25 mouse cellular contexts compared by ENCODE assay signal in genomic region chr8:122945775-122946174, GRCm38 (mm10).
"Had no signal": no experiment of that assay in that cellular context is flagged by ENCODE, and none has a peak within 500 bp of the region (broad histone marks: within the 10 kb centered on the region; RNA-seq: fewer than 3 reads in every experiment).

No protein-coding gene starts in this region.

- DNase-seq: gastrocnemius, adult 2 months; gastrocnemius, postnatal 10 days; gastrocnemius, postnatal 25 days; heart, adult 18-20 months; heart, postnatal 10 days; heart, postnatal 4 days; kidney, adult 11 months; kidney, adult 2 months; kidney, adult 9 months; kidney, postnatal 14 days; layer of hippocampus, adult 9-11 months; layer of hippocampus, postnatal 36 days had no signal

- H3K4me3 ChIP-seq: gastrocnemius, adult 2 months; heart, embryonic 10.5 days; heart, embryonic 12.5 days; hindbrain, embryonic 10.5 days; hindbrain, embryonic 12.5 days; kidney, embryonic 15.5 days; limb, embryonic 10.5 days; limb, embryonic 12.5 days had no signal

- H3K36me3 ChIP-seq: heart, embryonic 10.5 days; heart, embryonic 12.5 days; hindbrain, embryonic 12.5 days; kidney, embryonic 15.5 days; limb, embryonic 12.5 days had no signal

- H3K9ac ChIP-seq: heart, embryonic 12.5 days; hindbrain, embryonic 12.5 days; hindbrain, embryonic 14.5 days; kidney, embryonic 15.5 days; limb, embryonic 12.5 days; liver, embryonic 14.5 days had no signal

- H3K4me2 ChIP-seq: heart, embryonic 12.5 days; hindbrain, embryonic 12.5 days; hindbrain, embryonic 14.5 days; kidney, embryonic 15.5 days; limb, embryonic 12.5 days; liver, embryonic 11.5 days had no signal

- H3K27ac ChIP-seq: gastrocnemius, adult 2 months; heart, embryonic 10.5 days; hindbrain, embryonic 10.5 days; hindbrain, embryonic 12.5 days; hindbrain, embryonic 14.5 days; kidney, embryonic 15.5 days; kidney, postnatal 0 days; limb, embryonic 10.5 days; limb, embryonic 12.5 days; liver, embryonic 14.5 days had no signal

- H3K9me3 ChIP-seq: heart, embryonic 10.5 days; heart, embryonic 12.5 days; hindbrain, embryonic 10.5 days; hindbrain, embryonic 12.5 days; kidney, embryonic 15.5 days; limb, embryonic 10.5 days; limb, embryonic 12.5 days had no signal

- ATAC-seq: hindbrain, embryonic 16.5 days; inflammation-experienced regulatory T-cells, adult 6 months had no signal

- H3K27me3 ChIP-seq: heart, embryonic 12.5 days; hindbrain, embryonic 12.5 days; kidney, embryonic 15.5 days; limb, embryonic 12.5 days had no signal
